Mouse (Mus musculus) naive thymus-derived CD4-positive, alpha-beta T cell, adult 5 months (primary cell): ENCODE measurements around the gene Akap4. TPM values are rescaled to one million over a fixed set of nuclear protein-coding genes. Genes with fewer than 3 reads are reported as not detected.

ENCODE experiments used
- polyA plus RNA-seq: library from polyadenylated mRNA; unstranded; fragments of 100-300 nt; shearing (Covaris generic); gene quantifications from one replicate; pipeline ENCODE4 v1.2.1, GENCODE M21; 2017

Akap4 gene
- polyA plus RNA-seq: not detected

GRCm38 (mm10) chrX:7067219-7067618, at the start of gene Akap4:
TSS of gene Akap4 (plus strand) at chrX:7067519.

GRCm38 (mm10) chrX:7041519-7041918, 25.8 kb upstream of the Akap4 start, which contains the start of gene Ccnb3:
TSS of gene Ccnb3 (minus strand) at chrX:7041619.

Other genes with a start within 250 kb of the Akap4 start
- gene Ccnb3, start 25.9 kb upstream of the Akap4 start, polyA plus RNA-seq: not detected